Mouse (Mus musculus): ENCODE data around the gene Lmx1a. TPM values are rescaled to one million over a fixed set of nuclear protein-coding genes. Genes with fewer than 3 reads are reported as not detected.

Lmx1a gene
- polyA plus RNA-seq, 1 experiment from 2014 or later = 16.3 TPM

DNA sequence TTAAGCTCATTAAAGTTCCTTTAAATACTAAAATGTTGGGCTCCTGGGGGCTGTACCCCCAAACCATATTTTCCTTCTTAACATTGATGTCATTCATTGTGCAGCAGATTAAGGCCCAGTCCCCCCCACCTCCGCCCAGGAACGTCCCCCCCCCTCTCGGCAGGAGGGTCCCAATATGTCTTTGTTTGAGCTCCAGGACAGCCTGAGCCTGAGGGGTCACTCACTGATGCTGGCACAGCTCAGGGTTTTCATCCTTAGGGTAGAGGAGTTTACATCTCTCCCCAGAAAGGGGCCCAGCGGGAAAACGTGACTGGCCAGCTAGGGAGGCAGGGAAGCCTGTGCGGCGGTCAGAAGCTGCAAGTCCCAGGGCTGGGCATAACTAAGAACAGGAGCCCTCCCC, 11.2 kb downstream of the Lmx1a start:
- H3K4me1 ChIP-seq = no peaks in the 10 kb centered on the region
- no peak overlapping the region for H3K9ac ChIP-seq
- no peak overlapping the region for H3K4me3 ChIP-seq
- H3K27me3 ChIP-seq = peaks cover 44% of the 10 kb centered on the region
- no peaks in the 10 kb centered on the region for H3K9me3 ChIP-seq (replicated peaks)
- no peak overlapping the region for H3K4me2 ChIP-seq (replicated peaks)
- 17% methylated on average over 7 of the region's 7 CpGs for WGBS
- no peak for ATAC-seq (ENCODE audit: low FRiP score)
- H3K36me3 ChIP-seq = no peaks in the 10 kb centered on the region
- H3K27ac ChIP-seq = no peak overlapping the region

DNA sequence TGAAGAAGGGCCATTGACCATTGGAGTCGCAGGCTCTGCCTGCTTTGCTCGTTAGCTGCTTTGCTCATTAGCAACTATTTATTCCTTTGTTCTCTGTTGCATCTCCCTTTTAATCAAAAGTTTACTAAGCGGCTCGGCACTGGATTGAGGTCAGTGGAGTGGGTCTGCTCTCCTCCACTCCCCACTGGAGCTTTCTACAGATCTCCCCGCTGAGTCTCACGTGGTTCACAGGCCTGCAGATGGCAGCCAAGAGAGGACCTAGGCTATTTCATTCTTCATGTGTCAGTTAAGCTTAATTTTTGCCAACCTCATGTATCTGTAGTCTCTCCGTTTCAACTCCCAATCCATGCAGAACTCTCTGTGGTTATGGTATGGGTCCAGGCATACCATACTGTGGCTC, 16.5 kb downstream of the Lmx1a start:
- ATAC-seq (ENCODE audit: low FRiP score) = no peak

DNA sequence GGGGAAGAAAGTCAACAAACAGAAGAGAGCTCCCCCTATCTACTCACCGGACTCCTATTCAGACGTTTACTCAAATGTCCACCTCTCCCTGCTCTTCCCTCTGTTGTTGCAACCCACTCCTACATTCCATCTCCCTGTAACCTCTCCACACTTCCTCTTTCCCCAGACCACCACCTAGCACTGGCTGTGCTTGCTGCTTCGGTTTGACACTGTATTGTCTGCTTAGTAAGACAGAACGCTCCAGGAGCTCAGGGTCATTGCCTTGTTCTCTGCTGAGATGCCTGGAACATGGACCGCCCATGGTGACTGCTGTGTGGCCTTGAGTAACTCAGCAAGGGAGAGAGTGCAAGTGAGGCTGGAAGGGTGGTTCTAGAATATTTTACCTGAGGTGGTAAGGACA, 19.7 kb downstream of the Lmx1a start:
- Histone ChIP-seq H3K9me3 (replicated peaks) (no peaks in the 10 kb centered on the region), H3K9ac (no peak overlapping the region), H3K27ac (no peak overlapping the region), H3K4me2 (replicated peaks) (no peak overlapping the region), H3K4me3 (no peak overlapping the region), H3K27me3 (0 out of 2 replicates have a peak, but pooled peaks cover 6% of the 10 kb centered on the region), H3K4me1 (no peaks in the 10 kb centered on the region), H3K36me3 (no peaks in the 10 kb centered on the region)
- 64% methylated on average over 5 of the region's 5 CpGs for WGBS
- ATAC-seq (ENCODE audit: low FRiP score) = no peak

More for the DNA sequence above, 16.5 kb downstream of the Lmx1a start:
- Histone ChIP-seq H3K4me2 (replicated peaks) (no peak overlapping the region), H3K27me3 (peaks cover 7% of the 10 kb centered on the region; the same call in 1 of the 2 replicates), H3K9ac (no peak overlapping the region), H3K27ac (no peak overlapping the region), H3K9me3 (replicated peaks) (no peaks in the 10 kb centered on the region), H3K36me3 (no peaks in the 10 kb centered on the region), H3K4me1 (no peaks in the 10 kb centered on the region), H3K4me3 (no peak overlapping the region)
- 86% methylated on average over 7 of the region's 7 CpGs for WGBS

DNA sequence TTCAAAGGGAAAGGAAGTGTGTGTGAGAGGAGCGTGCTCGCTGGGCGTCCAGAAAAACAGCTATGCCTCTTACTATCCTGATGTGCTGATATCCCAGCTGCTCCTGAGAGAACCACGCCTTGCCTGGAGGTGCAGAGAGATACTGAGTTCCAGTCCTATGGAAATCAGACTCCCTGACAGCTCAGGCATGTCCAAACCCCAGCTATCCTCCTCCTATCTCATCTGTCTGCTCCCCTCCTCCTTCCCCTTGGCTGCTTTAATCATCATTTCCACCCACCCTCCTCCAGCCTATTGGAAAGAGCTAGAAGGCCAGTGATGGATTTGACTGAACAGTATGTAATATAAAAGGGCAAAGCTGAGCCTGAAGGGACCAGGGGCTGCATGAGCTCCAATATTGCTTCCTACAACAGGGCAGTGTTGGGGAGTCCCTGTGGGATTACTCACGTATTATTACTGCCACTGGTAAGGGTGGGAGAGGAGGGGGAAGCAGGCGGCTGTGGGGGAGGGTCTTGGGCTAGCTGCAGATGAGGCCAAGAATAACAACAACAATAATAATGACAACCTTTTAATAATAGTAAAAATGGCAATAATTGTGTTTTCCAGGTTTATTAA, 26.8 kb downstream of the Lmx1a start:
- Histone ChIP-seq H3K4me2 (replicated peaks) (no peak overlapping the region), H3K9me3 (replicated peaks) (no peaks in the 10 kb centered on the region), H3K9ac (no peak overlapping the region), H3K4me1 (peaks cover 13% of the 10 kb centered on the region), H3K27me3 (no peaks in the 10 kb centered on the region; the same call in 1 of the 2 replicates), H3K27ac (peak overlapping the region; percentile 46), H3K4me3 (no peak overlapping the region), H3K36me3 (no peaks in the 10 kb centered on the region)
- ATAC-seq (ENCODE audit: low FRiP score) = peak; percentile 88
- WGBS = 30% methylated on average over 6 of the region's 6 CpGs

DNA sequence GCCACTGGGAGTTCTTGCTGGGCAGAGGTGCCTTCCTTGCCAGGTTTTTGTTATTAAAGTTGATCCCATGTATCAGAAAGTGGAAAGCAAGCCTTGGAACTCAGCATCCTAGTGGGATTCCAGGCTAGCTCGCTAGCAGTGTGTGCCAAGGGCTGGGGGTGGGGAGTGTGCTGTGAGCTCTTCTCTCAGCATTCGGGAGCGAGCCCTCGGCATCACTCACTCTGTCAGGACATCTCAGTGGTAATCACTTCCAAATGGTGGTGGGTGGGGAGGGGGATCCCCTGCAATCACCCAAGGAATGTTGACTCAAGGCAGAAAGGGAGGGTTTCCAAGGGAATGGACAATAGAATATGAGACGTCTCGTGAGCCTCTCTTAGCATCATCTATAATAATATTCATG, 45.4 kb downstream of the Lmx1a start:
- Histone ChIP-seq H3K27me3 (peaks cover 3% of the 10 kb centered on the region), H3K4me2 (replicated peaks) (no peak overlapping the region), H3K4me1 (peaks cover 8% of the 10 kb centered on the region), H3K9ac (no peak overlapping the region), H3K4me3 (no peak overlapping the region), H3K27ac (no peak overlapping the region), H3K9me3 (replicated peaks) (no peaks in the 10 kb centered on the region), H3K36me3 (no peaks in the 10 kb centered on the region)
- WGBS = 5% methylated on average over 6 of the region's 6 CpGs
- ATAC-seq (ENCODE audit: low FRiP score) = no peak

DNA sequence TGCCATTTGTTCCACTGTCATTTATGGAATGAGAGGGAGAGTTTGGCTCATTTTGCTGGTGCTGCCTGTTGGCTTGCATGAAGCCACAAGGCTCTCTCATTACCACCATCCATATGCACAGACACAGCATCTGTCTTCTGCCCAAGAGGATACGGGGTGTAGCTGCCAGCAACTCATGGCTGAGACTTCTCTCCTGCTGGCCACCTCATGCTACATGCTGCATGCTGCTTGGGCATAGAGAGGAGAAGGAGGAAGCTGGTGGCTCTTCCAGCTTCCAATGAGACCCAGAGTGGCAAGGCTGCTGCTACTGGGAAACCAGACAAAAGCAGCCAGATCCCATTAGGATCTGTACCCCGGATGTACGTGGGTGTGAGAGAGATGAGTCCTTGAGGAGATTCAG, 47.8 kb downstream of the Lmx1a start:
- H3K4me2 ChIP-seq (replicated peaks) = no peak overlapping the region
- H3K27ac ChIP-seq = no peak overlapping the region
- no peaks in the 10 kb centered on the region; the same call in none of the 2 replicates for H3K27me3 ChIP-seq
- no peak overlapping the region for H3K9ac ChIP-seq
- no peak for ATAC-seq (ENCODE audit: low FRiP score)
- H3K4me3 ChIP-seq = no peak overlapping the region
- H3K36me3 ChIP-seq = no peaks in the 10 kb centered on the region
- peaks cover 5% of the 10 kb centered on the region for H3K4me1 ChIP-seq
- 79% methylated on average over 3 of the region's 3 CpGs for WGBS
- no peaks in the 10 kb centered on the region for H3K9me3 ChIP-seq (replicated peaks)

DNA sequence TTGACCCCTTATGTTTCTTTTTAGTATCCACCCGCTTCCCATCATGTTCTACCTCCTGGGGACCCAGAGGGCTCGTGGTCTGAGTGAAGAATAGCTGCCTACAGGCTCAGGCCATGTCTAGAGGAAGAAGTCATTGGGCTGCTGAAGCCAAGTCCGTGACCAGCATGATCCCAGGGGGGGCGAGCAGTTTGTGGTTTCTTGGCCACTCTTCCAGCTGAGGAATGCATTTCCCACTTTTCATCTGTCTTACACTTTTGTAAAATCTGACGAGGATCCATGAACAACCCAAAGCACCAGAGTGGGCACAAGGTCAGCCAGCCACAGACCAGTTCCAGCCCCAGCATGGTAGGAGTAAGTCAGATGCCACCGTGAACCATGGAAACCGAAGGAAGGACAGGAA, 50.2 kb downstream of the Lmx1a start:
- H3K36me3 ChIP-seq = no peaks in the 10 kb centered on the region
- no peaks in the 10 kb centered on the region; the same call in none of the 2 replicates for H3K27me3 ChIP-seq
- no peak for ATAC-seq (ENCODE audit: low FRiP score)
- H3K4me2 ChIP-seq (replicated peaks) = no peak overlapping the region
- H3K4me3 ChIP-seq = no peak overlapping the region
- H3K9ac ChIP-seq = no peak overlapping the region
- peaks cover 3% of the 10 kb centered on the region for H3K4me1 ChIP-seq
- H3K27ac ChIP-seq = no peak overlapping the region
- WGBS = 81% methylated on average over 7 of the region's 7 CpGs
- no peaks in the 10 kb centered on the region for H3K9me3 ChIP-seq (replicated peaks)

DNA sequence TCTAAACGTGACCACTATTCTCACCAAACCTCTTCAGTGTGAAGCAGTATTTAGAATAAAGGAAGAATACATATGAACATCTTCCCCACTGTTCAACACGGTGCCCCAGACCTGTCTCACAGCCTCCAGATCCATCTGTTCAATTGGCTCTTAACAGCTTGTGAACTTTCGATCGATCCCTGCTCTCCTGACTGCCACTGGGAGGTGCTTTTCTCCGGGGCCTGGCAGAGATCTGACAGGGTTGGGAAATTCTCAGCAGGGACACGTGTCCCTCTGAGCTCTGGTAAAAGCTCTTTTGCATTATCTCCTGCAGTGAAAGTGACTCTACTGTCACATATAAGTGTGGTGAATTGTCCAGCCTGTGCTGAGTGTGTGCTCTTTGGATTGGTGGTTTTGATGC, 57.6 kb downstream of the Lmx1a start:
- peaks cover 6% of the 10 kb centered on the region; the same call in 1 of the 2 replicates for H3K27me3 ChIP-seq
- 46% methylated on average over 6 of the region's 6 CpGs for WGBS
- H3K27ac ChIP-seq = no peak overlapping the region
- no peaks in the 10 kb centered on the region for H3K36me3 ChIP-seq
- no peaks in the 10 kb centered on the region for H3K4me1 ChIP-seq
- H3K9ac ChIP-seq = no peak overlapping the region
- ATAC-seq (ENCODE audit: low FRiP score) = no peak
- no peaks in the 10 kb centered on the region for H3K9me3 ChIP-seq (replicated peaks)
- no peak overlapping the region for H3K4me3 ChIP-seq
- H3K4me2 ChIP-seq (replicated peaks) = no peak overlapping the region

DNA sequence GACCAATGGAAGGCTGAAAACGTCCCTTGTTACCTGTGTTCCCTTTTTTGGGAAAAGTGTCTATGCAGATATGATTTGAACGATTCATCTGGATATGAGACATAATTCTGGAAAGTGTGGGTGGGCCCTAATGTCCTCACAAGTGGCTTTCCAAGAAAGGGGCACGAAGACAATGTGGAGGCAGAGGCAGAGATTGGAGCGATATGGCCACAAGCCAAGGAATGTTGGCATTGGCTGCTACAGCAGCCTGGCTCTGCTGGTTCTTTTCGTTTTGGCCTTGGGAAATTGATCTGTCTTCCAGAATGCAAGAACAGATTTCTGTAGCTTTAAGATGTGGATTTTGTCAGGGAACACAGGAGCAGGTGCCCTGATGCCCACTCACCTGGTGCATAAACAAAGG, 63.6 kb downstream of the Lmx1a start:
- no peaks in the 10 kb centered on the region for H3K9me3 ChIP-seq (replicated peaks)
- no peak overlapping the region for H3K27ac ChIP-seq
- H3K36me3 ChIP-seq = no peaks in the 10 kb centered on the region
- H3K4me3 ChIP-seq = no peak overlapping the region
- WGBS = 82% methylated on average over 5 of the region's 5 CpGs
- H3K4me2 ChIP-seq (replicated peaks) = no peak overlapping the region
- H3K27me3 ChIP-seq = peaks cover 25% of the 10 kb centered on the region
- H3K9ac ChIP-seq = no peak overlapping the region
- peaks cover 13% of the 10 kb centered on the region for H3K4me1 ChIP-seq
- ATAC-seq (ENCODE audit: low FRiP score) = no peak

DNA sequence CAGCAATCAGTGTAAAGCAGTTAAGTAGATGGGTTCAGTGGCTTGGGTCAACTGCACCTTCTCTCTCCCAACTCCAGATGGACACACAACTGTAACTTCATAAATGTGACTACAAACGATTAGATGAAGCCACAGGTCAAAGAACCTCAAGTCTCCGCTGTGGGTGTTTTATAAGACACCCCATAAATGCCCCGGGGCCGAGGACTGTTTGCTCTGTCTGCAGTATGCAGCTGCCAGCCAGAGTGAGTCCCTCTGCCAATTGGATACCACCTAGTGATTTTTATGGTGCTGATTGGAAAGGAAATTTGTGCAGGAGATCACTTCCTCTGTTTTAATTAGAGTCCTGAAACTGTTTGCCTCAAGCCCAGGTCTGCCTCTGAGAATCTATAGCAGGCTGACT, 65.0 kb downstream of the Lmx1a start:
- H3K4me1 ChIP-seq = peaks cover 20% of the 10 kb centered on the region

DNA sequence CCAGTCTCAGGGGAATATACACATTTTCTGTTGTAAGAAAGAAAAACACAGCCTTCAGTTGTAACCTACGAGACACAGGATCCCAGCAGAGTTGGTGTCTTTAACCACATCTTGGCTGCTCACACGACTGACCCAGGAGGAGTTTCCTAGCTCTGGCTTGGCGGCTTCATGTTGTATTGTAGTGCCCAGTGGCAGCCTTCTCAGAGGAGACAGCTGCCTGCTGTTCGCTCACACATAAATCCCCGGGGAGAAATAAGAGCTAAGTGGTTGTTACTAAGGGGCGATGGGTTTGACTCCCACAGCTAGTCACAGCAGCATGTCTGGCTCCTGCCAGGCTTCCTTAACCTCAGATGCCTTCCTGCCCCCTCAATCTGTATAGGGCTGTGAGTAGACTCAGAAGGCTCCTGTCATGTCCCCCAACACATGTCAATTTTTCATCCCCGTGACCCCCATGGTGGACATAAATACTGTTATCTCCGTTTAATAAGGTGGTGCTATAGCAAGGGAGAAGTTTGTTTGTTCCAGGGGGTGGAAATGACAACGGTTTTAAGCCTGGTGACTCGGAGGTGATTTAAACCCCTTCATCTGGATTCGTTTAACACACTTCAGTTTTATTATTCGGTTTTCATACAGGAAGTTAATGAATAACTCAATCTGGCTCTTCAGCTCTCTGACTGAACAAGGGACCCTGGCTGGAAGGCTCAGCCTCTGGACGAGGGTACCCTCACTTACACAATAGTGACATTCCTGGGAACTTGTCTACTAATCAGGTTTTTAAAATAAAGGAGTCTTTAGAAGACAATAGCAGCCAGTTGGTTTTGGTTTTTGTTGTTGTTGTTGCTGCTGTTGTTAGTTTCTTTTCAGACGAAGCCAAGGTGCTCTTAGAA, 65.8 kb downstream of the Lmx1a start:
- ATAC-seq (ENCODE audit: low FRiP score) = no peak
- H3K9ac ChIP-seq = no peak overlapping the region
- peaks cover 42% of the 10 kb centered on the region for H3K27me3 ChIP-seq
- H3K27ac ChIP-seq = no peak overlapping the region
- no peak overlapping the region for H3K4me2 ChIP-seq (replicated peaks)
- H3K9me3 ChIP-seq (replicated peaks) = no peaks in the 10 kb centered on the region
- 20% methylated on average over 14 of the region's 14 CpGs for WGBS
- no peaks in the 10 kb centered on the region for H3K36me3 ChIP-seq
- H3K4me3 ChIP-seq = no peak overlapping the region
- H3K4me1 ChIP-seq = peaks cover 20% of the 10 kb centered on the region

More for the DNA sequence above, 65.0 kb downstream of the Lmx1a start:
- 74% methylated on average over 4 of the region's 4 CpGs for WGBS
- Histone ChIP-seq H3K36me3 (no peaks in the 10 kb centered on the region), H3K9ac (no peak overlapping the region), H3K27ac (no peak overlapping the region), H3K27me3 (peaks cover 34% of the 10 kb centered on the region), H3K4me3 (no peak overlapping the region), H3K4me2 (replicated peaks) (no peak overlapping the region), H3K9me3 (replicated peaks) (no peaks in the 10 kb centered on the region)
- no peak for ATAC-seq (ENCODE audit: low FRiP score)

DNA sequence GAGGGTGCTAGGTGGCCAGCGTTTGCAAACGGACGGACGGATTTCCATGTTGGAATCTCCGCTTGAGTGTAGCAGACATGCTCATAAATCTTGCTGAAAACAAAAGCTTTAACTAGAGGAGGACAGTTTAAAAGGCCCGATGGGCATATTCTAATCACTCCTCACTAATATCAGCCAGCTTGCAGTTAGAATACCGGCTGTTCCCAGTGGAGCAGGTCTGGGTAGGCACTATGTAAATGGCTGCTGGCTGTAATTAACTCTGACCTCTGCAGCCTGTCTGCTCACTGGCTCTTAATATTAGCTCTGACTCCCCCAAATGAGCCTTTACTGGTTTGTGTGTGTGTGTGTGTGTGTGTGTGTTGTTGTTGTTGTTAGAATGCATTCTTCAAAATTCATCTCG, 69.2 kb downstream of the Lmx1a start:
- Histone ChIP-seq H3K4me3 (no peak overlapping the region), H3K36me3 (no peaks in the 10 kb centered on the region), H3K9ac (no peak overlapping the region), H3K4me2 (replicated peaks) (no peak overlapping the region), H3K27ac (no peak overlapping the region), H3K9me3 (replicated peaks) (no peaks in the 10 kb centered on the region), H3K27me3 (peaks cover 61% of the 10 kb centered on the region), H3K4me1 (peaks cover 34% of the 10 kb centered on the region)
- peak; percentile 61; the same call in 1 of the 2 replicates for ATAC-seq (ENCODE audit: low FRiP score)
- 48% methylated on average over 8 of the region's 8 CpGs for WGBS

All from hindbrain, embryonic 12.5 days (tissue).